Mouse (Mus musculus) brain, embryonic 14.5 days (tissue): ENCODE results near the gene Micu1. TPM values are rescaled to one million over a fixed set of nuclear protein-coding genes. Genes with fewer than 3 reads are reported as not detected.

Source experiments
- DNase-seq: peaks from one replicate; pipeline ENCODE4 v3.0.0-alpha.2; 2011; ENCODE audit warnings: low read depth
- CTCF ChIP-seq: fragments of 200-500 bp; IDR thresholded peaks from 2 replicates; pipeline ENCODE4 v1.5.1; 2012; ENCODE audit warnings: inconsistent platforms, mild to moderate bottlenecking, moderate library complexity, borderline replicate concordance; ENCODE audit not compliant: insufficient read depth, insufficient read length; ENCODE audit errors: extremely low read depth
- POLR2A ChIP-seq: fragments of 200-500 bp; IDR thresholded peaks from 2 replicates; pipeline ENCODE4 v1.6.1; 2012; ENCODE audit warnings: mild to moderate bottlenecking, inconsistent platforms, borderline replicate concordance; ENCODE audit not compliant: poor library complexity, insufficient read depth, insufficient read length, severe bottlenecking; ENCODE audit errors: extremely low read depth
- polyA plus RNA-seq: library from polyadenylated mRNA; depleted of rRNA; stranded (reverse); fragments of >200 nt; gene quantifications from 2 replicates; pipeline ENCODE4 v1.2.3, GENCODE M21; 2012

Micu1 gene
- polyA plus RNA-seq, 1 experiment, result 77.8 TPM

DNA sequence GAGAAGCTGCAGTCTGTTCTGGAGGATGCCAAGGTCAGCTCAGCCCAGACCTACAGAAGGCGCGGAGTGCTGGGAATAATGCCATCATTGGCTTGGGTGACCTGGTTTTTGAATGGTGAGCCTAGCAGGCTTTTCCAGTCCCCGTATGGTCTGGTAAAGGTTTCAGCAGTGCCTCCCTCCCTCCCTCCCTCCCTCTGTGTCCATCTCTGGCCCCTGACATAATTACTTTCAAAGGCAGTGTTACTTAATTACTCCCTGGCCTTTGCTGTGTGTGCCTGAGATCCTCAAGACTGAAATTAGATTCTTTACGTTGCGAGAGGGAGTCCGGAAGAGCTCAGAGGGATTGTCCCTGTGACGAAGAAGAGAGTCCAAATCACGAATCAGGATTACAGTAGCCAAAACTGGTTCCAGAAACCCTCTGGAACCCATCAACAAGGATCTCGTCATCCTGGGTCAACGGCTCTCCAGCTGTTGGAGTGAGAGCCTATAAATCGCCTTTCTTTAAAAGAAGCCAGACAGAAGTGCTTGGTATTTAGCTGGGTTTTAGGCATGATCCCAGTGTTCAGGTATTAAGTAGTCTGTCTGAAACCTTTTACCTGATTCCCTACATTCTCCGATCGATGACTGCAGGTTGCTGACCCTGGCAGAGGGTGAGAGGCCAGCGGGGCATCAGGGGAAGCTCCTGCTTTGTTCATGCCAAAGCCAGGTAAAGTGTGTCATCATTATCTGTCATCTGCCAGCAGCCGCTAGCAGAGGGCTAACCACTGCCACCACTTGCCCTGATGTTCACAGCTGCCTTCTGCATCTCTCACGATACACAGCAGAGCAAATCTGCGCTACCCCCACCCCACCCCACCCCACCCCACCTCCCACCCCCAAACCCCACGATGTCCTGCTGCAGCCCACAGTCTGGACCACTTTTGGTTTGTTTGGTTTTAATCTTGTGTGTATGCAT, 82.7 kb downstream of the Micu1 start:
- DNase-seq, result no peak
- TF ChIP-seq CTCF, result no peak
- no peak for TF ChIP-seq POLR2A

DNA sequence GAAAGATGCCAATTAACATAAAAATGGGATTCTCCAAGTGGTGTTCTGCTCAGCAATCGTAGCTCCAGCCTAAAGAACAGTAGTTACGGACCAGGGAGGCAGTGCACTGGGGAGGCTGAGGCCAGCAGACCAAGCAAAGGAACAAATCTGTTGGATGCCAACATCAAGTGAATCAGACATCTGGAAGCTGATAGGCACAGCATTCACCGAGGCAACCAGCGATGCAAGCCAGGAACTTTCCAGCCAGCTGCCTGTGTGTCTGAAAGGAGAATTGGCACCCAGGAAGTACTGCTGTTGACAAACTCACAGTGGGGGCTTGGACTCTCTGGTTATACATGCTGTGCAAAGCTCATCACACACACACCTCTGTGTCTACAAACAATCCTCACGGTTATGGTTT, 84.0 kb downstream of the Micu1 start:
- DNase-seq, result peak; percentile 78
- TF ChIP-seq CTCF (no peak), POLR2A (no peak)

DNA sequence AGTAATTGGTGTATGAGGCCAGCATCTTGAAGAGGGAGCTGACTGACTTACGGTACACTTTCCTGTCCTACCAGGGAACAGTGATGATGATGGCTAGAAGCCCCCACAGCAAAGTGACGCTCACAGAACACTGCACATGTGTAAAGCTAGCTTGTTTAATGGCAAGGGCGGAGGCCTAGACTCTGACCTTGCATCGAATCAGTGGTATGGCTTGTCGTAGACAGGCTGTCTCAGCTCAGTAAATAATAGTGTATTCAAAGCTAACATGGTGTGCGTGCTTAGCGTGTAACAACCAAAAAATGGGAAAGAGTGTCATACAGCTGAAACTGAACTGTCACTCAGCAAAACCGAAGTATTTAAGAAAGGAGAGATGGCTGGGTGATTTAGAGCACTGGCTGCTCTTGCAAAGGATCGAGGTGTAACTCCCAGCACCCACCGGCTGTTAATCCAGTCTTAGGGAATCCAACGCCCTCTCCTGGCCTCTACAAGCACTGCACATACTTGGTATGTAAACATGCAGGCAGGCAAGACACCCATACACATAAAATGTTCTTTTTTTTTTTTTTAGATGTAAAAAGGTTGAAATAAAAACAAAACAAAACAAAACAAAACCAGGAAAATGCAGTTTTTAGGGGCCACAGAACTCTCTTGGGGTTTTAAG, 85.0 kb downstream of the Micu1 start:
- no peak for DNase-seq
- TF ChIP-seq POLR2A, result no peak
- no peak for TF ChIP-seq CTCF

DNA sequence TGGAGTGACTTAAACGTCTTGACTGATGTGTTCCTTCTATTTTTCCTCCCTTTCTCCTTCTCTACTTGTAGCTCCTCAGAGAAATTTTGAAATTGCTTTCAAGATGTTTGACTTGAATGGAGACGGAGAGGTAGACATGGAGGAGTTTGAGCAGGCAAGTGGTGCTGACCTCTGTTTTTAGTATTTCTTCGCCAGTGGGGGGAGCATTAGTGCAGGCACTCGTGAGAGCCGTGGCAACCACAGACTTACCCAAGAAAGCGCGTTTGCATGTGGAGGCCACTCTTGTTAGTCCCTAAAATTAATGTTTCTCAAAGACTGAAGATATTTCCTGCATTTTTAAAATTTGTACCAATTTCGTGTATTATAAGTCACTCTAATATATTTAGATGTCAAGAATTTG, 85.6 kb downstream of the Micu1 start:
- no peak for TF ChIP-seq CTCF
- no peak for TF ChIP-seq POLR2A
- DNase-seq, result no peak

DNA sequence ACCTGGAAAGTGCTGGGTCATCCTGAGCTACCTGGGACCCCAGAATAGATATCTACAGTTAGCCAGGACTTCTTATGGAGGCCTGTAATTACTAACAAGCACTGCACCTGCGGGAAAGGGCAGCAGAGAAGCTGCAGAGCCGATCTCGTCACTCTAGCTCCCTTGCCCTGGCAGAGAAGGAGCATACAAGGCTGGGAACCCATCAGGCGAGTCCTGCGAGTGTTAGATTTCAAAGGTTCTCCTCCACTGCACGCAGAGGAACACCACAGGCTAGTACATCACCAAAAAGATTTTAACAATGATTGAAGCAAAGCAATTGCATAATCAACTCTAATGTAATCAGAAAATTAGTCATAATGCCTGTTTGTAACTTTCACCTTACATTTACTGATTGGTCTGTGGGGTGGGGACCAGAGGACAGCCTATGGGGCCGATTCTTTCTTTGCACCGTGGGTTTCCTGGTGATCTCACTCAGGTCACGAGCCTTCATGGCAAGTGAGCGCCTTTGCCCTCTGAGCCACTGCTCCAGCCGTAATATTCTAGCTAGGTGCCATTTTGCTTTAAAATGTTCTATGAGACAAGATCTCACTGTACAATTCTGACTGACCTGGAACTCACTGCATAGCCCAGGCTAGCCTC, 88.1 kb downstream of the Micu1 start:
- DNase-seq, result no peak
- TF ChIP-seq CTCF (no peak), POLR2A (no peak)

DNA sequence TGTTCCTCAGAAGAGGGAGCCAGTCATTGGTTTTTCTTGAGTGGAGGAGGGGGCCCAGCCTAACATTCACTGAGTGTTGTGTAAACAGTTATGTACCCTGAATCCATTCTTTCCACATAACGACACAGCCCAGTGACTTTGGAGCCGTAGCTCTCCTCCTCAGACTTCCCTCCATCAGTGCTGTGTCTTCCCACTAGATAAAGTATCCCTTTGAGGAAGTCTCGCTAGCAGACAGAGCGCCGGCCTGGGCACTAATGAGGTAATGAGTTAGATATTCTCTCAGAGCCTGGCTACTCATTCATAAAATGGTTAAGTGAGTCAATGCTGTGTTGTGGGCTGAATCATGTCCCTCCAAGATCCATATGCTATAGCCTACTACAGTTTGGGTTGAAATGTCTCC, 89.6 kb downstream of the Micu1 start:
- no peak for DNase-seq

DNA sequence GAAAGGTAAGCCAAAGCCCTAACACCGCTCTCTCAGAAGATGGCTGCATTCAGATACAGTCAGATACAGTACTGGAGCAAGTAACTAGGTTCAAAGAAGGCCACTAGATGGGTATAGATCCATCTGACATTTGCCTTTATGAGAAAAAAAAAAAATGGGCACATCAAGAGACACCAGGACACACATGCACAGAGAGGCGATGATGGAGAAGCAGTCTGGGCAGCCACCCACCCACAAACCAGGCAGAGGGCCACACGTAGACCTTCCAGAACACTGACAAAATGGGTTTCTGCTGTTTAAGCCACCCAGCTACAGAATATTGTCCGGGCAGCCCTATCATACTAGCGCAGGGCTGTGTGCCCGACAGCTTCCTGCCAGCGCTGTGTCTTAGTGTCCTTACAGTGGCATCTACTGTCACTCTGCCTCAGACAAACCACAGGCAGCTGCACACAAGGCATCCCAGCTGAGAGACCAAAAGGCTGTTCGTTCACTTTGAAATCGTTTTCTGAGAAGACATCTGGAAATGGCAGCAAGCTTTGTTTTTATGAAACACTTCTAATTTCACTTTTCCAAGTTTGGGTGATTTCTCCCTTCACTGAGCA, 90.4 kb downstream of the Micu1 start:
- DNase-seq, result no peak
- TF ChIP-seq POLR2A, result no peak
- no peak for TF ChIP-seq CTCF

More for the DNA sequence above, 89.6 kb downstream of the Micu1 start:
- TF ChIP-seq POLR2A, result no peak
- no peak for TF ChIP-seq CTCF

DNA sequence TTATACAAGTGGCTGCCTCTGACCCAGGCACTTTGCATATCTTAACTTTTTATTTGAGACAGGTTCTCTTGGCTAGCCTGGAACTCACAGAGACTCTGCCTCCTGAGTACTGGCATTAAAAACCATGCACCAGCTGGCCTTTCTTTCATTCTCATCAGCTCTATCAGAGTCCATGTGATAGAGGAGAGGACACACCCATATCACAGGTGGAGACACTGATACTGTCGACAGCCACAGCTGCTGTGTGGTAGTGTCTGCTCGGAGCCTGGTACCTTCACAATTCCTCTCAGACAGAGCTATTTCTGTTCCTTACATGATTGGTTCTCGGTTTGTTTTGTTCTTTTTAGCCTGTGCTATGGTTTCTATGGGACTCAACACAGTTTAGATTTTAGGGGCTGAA, 91.2 kb downstream of the Micu1 start:
- TF ChIP-seq CTCF, result no peak
- TF ChIP-seq POLR2A, result no peak
- DNase-seq, result no peak

DNA sequence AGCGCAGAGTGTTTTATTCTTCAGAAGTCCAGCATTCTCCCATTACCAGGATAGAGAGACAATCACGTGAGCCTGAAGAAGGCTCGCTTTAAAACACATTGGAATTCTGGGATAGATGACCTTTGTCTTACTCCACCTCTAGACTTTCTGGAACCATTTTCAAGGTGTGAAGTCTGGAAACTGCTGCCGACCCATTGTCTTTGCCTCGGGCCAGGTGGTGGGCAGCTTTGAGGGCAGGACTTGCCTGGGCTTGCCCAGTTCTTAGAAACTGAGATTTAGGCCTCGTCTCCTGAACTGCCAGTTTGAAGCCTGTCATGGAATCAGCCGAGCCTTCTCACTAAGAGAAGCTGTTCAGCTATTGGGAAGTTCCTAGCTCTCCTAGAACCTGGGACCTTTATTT, 92.8 kb downstream of the Micu1 start:
- TF ChIP-seq POLR2A, result no peak
- no peak for TF ChIP-seq CTCF
- no peak for DNase-seq

DNA sequence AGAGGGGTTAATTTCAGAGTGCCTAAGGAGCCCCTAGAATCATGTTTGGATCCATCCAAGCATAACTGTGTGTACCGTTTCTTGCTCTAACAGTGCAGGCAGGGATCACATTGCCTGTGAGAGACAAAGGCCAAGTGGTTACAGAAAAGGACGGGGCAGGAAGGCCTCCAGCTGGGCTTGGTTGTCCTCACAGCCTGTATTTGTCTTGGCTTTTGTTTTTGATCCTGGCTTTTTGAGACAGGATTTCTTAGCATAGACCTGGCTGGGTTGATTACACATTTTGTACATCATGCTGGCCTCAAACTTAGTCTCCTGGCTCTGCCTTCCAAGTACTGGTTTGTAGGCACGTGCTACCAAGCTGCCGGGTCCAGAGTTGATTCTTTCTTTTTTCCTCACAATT, 93.6 kb downstream of the Micu1 start:
- TF ChIP-seq POLR2A (no peak), CTCF (no peak)
- DNase-seq, result no peak

DNA sequence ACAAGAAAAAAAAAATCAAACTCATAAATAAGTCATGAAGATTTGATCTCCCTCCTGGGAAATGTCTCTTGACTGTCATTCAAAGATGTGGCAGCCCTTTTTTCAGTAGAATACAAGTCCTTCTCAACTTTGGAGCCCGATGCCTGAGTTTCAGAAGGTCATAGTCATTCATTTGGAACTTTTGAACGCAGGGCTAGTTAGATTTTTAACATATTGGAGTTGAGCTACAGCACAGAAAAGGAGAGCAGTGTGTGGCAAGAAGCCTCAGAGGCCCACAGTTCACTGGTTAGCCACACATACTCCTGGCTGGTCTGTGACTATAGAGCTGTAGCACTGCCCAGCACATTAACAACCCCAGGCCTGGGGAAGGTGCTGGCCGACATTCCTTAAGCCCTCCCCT, 96.1 kb downstream of the Micu1 start:
- TF ChIP-seq CTCF, result no peak
- no peak for TF ChIP-seq POLR2A
- no peak for DNase-seq
